Mouse (Mus musculus): ENCODE measurements around the gene Gpr162. TPM values are rescaled to one million over a fixed set of nuclear protein-coding genes. Genes with fewer than 3 reads are reported as not detected.

The Gpr162 gene
- polyA plus RNA-seq, 1 experiment from 2014 or later: 0.65 TPM

DNA sequence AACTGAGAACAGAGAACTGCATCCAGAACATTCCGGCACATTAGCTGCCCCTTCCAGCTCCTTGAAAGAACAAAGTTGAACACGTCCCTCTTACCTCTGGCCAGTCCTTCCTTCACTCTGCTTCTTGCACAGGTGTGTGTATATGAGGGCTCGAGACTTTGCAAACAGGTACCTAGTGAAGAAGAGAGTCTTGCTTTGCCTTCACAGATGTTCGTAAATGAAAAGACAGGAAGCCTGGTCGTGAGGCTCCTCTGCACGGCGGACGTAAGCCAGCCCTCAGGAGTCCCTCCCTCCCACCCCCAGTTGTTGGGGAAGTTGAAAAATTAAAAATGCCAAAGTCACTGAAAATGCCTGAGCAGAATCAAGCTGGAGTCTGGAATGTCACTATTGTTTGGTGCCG is 24.2 kb upstream of the Gpr162 start, which contains the start of gene Cd4:
Cd4 (minus strand) TSS at position 236 of the 400 bp plus-strand sequence.
- H3K4me1 ChIP-seq (replicated peaks; ENCODE audit: control insufficient read depth, insufficient read depth, low read length): no peaks in the 10 kb centered on the region
- H3K27me3 ChIP-seq (replicated peaks; ENCODE audit: control insufficient read depth, insufficient read depth, low read length): no peaks in the 10 kb centered on the region
- no peak within 1 kb of the TSS for H3K4me2 ChIP-seq (ENCODE audit: low read length)
- 68% methylated on average over 9 of the region's 9 CpGs for whole genome bisulfite sequencing
- H3K36me3 ChIP-seq (ENCODE audit: control insufficient read depth, insufficient read depth, low read length): no peaks in the 10 kb centered on the region
- no peak for ATAC-seq (replicated peaks; ENCODE audit: low FRiP score, low TSS enrichment, low read depth)
- no peak for DNase-seq (ENCODE audit: low spot score)
- H3K9ac ChIP-seq (ENCODE audit: low read length): no peak within 1 kb of the TSS
- no peak within 1 kb of the TSS for H3K4me3 ChIP-seq (ENCODE audit: low read depth, low read length)
- H3K27ac ChIP-seq (ENCODE audit: low read depth): no peak within 1 kb of the TSS
- no peaks in the 10 kb centered on the region for H3K9me3 ChIP-seq (ENCODE audit: control insufficient read depth, low read length)

DNA sequence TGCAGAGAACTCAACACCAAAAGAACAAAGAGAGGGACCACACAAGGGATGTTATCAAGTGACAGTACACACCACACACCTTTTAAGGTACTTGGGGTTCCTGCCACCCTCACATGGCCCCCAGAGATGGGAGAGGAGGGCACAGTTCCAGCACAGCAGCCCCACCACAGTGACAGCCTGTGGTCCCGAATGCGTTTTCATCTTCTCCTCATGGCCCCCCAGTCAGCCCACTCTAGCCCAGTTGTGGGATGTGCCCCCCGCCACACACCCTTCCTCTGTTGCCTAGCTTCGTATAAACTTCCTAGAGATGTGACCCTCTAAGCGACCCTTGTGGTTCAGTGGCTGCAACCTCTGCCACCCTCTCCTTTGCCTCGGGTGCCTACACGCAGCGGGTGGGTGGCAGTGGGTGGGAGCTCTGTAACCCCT is 22.2 kb upstream of the Gpr162 start:
- Histone ChIP-seq H3K4me3 (ENCODE audit: low read depth, low read length) (no peak overlapping the region), H3K4me1 (replicated peaks; ENCODE audit: control insufficient read depth, insufficient read depth, low read length) (no peaks in the 10 kb centered on the region), H3K27ac (ENCODE audit: low read depth) (no peak overlapping the region), H3K9ac (ENCODE audit: low read length) (no peak overlapping the region), H3K4me2 (ENCODE audit: low read length) (no peak overlapping the region), H3K9me3 (ENCODE audit: control insufficient read depth, low read length) (no peaks in the 10 kb centered on the region), H3K27me3 (replicated peaks; ENCODE audit: control insufficient read depth, insufficient read depth, low read length) (no peaks in the 10 kb centered on the region), H3K36me3 (ENCODE audit: control insufficient read depth, insufficient read depth, low read length) (no peaks in the 10 kb centered on the region)
- 90% methylated on average over 8 of the region's 8 CpGs for WGBS
- ATAC-seq (replicated peaks; ENCODE audit: low FRiP score, low TSS enrichment, low read depth): no peak
- no peak for DNase-seq (ENCODE audit: low spot score)

DNA sequence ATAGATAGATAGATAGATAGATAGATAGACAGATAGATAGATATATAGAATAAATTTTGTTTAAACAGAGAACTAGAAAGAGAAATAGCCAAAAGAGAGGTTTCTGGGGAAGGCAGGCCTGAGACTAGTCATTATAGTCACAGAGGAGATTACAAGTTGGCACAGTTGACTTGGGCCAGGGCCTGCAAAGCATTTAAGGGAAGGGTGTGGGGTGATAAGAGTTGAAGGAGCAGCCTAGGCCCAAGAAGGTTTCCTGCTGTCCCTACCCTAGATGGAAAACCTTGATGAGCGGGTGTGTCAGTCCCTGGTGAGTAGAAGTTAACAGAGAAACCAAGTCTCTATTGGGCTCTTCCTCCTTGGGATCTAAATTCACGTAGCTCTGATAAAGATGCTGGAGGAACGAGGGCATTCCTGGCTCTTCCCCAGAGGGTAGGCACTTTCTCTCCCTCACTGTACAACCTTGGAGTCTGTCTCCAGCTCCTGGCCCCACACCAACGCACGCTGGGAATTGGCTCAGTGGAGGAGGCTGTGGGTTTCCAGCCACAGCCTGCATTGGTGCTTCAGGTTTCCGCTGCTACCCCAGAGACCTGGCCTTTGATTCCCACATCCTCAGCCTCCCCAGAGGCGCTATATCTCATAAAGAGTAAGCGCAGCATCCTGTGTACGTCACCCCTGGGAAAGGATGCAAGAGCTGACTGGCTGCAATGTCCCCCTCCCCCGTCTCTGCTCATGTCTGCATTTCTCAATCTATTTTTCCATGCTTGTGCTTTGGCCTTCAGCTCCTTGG is 21.1 kb upstream of the Gpr162 start:
- H3K9ac ChIP-seq (ENCODE audit: low read length): no peak overlapping the region
- ATAC-seq (replicated peaks; ENCODE audit: low FRiP score, low TSS enrichment, low read depth) (no peak), DNase-seq (ENCODE audit: low spot score) (no peak)
- H3K4me3 ChIP-seq (ENCODE audit: low read depth, low read length): no peak overlapping the region
- H3K27ac ChIP-seq (ENCODE audit: low read depth): no peak overlapping the region
- no peaks in the 10 kb centered on the region for H3K4me1 ChIP-seq (replicated peaks; ENCODE audit: control insufficient read depth, insufficient read depth, low read length)
- H3K9me3 ChIP-seq (ENCODE audit: control insufficient read depth, low read length): no peaks in the 10 kb centered on the region
- 67% methylated on average over 10 of the region's 10 CpGs for WGBS
- H3K27me3 ChIP-seq (replicated peaks; ENCODE audit: control insufficient read depth, insufficient read depth, low read length): no peaks in the 10 kb centered on the region
- no peaks in the 10 kb centered on the region for H3K36me3 ChIP-seq (ENCODE audit: control insufficient read depth, insufficient read depth, low read length)
- no peak overlapping the region for H3K4me2 ChIP-seq (ENCODE audit: low read length)

DNA sequence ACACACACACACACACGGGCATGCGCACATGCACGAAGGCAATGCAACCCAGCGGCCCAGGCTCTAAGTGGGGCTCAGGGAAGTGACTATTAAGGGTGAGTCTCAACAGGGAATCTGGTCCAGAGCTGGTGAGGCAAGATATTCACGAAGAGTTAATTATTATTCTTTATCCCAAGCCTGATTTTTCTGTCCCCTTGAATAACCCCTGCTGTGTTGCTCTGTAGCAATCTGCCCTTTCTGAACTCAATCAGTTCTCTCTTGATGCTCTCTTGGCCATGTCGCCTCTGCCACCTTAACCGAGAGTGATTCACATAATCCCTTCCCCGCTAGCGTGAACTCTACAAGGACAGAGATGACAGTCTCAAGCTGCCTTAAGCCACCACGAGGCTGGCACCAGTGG is 19.6 kb upstream of the Gpr162 start:
- Histone ChIP-seq H3K9me3 (ENCODE audit: control insufficient read depth, low read length) (no peaks in the 10 kb centered on the region), H3K36me3 (ENCODE audit: control insufficient read depth, insufficient read depth, low read length) (no peaks in the 10 kb centered on the region), H3K4me3 (ENCODE audit: low read depth, low read length) (no peak overlapping the region), H3K4me1 (replicated peaks; ENCODE audit: control insufficient read depth, insufficient read depth, low read length) (no peaks in the 10 kb centered on the region), H3K4me2 (ENCODE audit: low read length) (no peak overlapping the region), H3K27ac (ENCODE audit: low read depth) (no peak overlapping the region), H3K9ac (ENCODE audit: low read length) (no peak overlapping the region), H3K27me3 (replicated peaks; ENCODE audit: control insufficient read depth, insufficient read depth, low read length) (no peaks in the 10 kb centered on the region)
- 77% methylated on average over 10 of the region's 10 CpGs for WGBS
- DNase-seq (ENCODE audit: low spot score): no peak
- ATAC-seq (replicated peaks; ENCODE audit: low FRiP score, low TSS enrichment, low read depth): no peak

DNA sequence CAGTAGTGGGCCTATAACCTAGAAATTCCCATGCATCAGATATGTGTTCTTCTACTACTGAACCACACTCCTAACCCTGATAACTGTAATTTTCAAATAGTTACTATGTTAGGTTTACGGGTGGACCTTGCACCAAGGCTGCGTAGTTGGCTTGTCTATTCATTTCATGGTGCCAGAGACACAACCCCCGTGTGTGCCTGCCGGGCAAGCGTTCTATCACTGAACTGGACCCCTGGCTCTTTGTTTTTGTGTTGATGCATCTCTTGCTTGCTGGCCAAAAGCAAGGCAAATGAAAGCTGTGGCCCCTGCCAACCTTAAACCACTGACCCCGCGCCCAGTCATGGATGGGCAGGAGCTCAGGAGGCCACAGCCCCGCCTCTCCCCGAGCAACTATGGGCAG is 18.0 kb upstream of the Gpr162 start:
- H3K27ac ChIP-seq (ENCODE audit: low read depth): no peak overlapping the region
- DNase-seq (ENCODE audit: low spot score): no peak
- H3K9me3 ChIP-seq (ENCODE audit: control insufficient read depth, low read length): no peaks in the 10 kb centered on the region
- H3K4me2 ChIP-seq (ENCODE audit: low read length): no peak overlapping the region
- no peak for ATAC-seq (replicated peaks; ENCODE audit: low FRiP score, low TSS enrichment, low read depth)
- no peaks in the 10 kb centered on the region for H3K36me3 ChIP-seq (ENCODE audit: control insufficient read depth, insufficient read depth, low read length)
- H3K27me3 ChIP-seq (replicated peaks; ENCODE audit: control insufficient read depth, insufficient read depth, low read length): no peaks in the 10 kb centered on the region
- whole genome bisulfite sequencing: 88% methylated on average over 9 of the region's 9 CpGs
- no peak overlapping the region for H3K4me3 ChIP-seq (ENCODE audit: low read depth, low read length)
- no peak overlapping the region for H3K9ac ChIP-seq (ENCODE audit: low read length)
- H3K4me1 ChIP-seq (replicated peaks; ENCODE audit: control insufficient read depth, insufficient read depth, low read length): no peaks in the 10 kb centered on the region

DNA sequence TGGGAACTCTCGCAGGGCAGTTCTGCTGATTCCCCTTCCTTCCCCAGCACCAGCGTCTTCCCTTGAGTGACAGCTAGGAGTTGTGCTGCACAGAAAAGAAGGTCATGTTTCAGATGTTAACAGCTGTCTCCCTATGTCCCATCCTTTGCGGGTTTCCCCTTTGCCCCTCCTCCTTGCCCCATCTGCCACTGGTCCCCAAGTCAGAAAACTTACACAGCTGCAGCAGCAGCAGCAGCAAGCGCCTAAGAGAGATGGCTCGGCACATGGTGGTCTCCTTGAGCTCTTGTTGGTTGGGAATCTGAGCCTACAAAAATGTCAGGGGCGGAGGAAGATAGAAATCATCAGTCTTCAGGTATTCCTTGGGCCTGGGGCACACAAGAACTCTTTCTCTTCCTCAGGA is 15.6 kb upstream of the Gpr162 start:
- ATAC-seq (replicated peaks; ENCODE audit: low FRiP score, low TSS enrichment, low read depth): no peak
- Histone ChIP-seq H3K9me3 (ENCODE audit: control insufficient read depth, low read length) (no peaks in the 10 kb centered on the region), H3K4me1 (replicated peaks; ENCODE audit: control insufficient read depth, insufficient read depth, low read length) (no peaks in the 10 kb centered on the region), H3K4me3 (ENCODE audit: low read depth, low read length) (no peak overlapping the region), H3K4me2 (ENCODE audit: low read length) (no peak overlapping the region), H3K27ac (ENCODE audit: low read depth) (no peak overlapping the region), H3K36me3 (ENCODE audit: control insufficient read depth, insufficient read depth, low read length) (no peaks in the 10 kb centered on the region), H3K27me3 (replicated peaks; ENCODE audit: control insufficient read depth, insufficient read depth, low read length) (no peaks in the 10 kb centered on the region), H3K9ac (ENCODE audit: low read length) (no peak overlapping the region)
- DNase-seq (ENCODE audit: low spot score): no peak
- 61% methylated on average over 6 of the region's 6 CpGs for WGBS

DNA sequence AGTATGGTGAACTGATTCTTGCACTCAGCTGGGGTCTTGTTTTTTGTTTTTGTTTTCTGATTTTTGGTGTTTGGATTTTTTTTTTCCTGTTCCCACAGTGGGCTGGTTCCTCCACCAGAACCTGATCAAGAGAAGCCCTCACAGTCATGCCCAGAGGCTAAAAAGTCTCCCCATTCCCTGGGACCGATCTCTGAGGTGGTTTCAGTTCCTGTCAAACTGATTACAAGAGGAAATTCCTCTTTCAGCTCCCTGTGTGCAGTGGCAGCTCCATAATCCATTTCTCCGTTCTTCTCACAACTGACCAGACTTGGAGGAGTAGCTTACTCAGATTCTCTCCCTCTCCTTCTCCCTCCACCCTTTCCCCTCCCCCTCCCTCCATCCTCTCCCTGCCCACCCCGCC is 10.6 kb upstream of the Gpr162 start:
- no peak overlapping the region for H3K27ac ChIP-seq (ENCODE audit: low read depth)
- no peak overlapping the region for H3K4me2 ChIP-seq (ENCODE audit: low read length)
- WGBS: 42% methylated on average over 2 of the region's 3 CpGs
- no peaks in the 10 kb centered on the region for H3K4me1 ChIP-seq (replicated peaks; ENCODE audit: control insufficient read depth, insufficient read depth, low read length)
- no peaks in the 10 kb centered on the region for H3K36me3 ChIP-seq (ENCODE audit: control insufficient read depth, insufficient read depth, low read length)
- no peaks in the 10 kb centered on the region for H3K9me3 ChIP-seq (ENCODE audit: control insufficient read depth, low read length)
- no peak overlapping the region for H3K4me3 ChIP-seq (ENCODE audit: low read depth, low read length)
- H3K9ac ChIP-seq (ENCODE audit: low read length): no peak overlapping the region
- ATAC-seq (replicated peaks; ENCODE audit: low FRiP score, low TSS enrichment, low read depth) (no peak), DNase-seq (ENCODE audit: low spot score) (no peak)
- no peaks in the 10 kb centered on the region for H3K27me3 ChIP-seq (replicated peaks; ENCODE audit: control insufficient read depth, insufficient read depth, low read length)

DNA sequence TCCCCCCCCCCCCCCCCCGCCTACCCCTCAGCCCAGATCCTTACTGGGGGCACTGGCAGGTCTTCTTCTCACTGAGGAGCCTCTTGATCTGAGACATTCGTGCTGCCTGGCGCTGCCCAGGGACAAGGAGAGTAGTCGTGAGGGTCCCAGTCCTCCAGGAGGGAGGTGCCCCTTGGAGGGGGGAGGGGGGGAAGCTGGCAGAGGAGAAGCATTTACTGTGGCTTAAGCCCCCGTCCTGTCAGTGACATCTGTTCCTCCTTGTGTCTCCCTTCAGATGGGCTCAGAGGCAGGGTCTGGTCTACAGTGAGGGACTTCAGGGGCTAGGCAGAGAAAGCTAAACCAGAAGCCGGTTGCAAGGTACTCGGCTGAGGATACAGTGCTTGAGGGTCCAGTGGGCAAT is 2.8 kb upstream of the Gpr162 start:
- Histone ChIP-seq H3K9ac (ENCODE audit: low read length) (no peak overlapping the region), H3K4me1 (replicated peaks; ENCODE audit: control insufficient read depth, insufficient read depth, low read length) (peaks cover 15% of the 10 kb centered on the region), H3K4me3 (ENCODE audit: low read depth, low read length) (no peak overlapping the region), H3K9me3 (ENCODE audit: control insufficient read depth, low read length) (no peaks in the 10 kb centered on the region), H3K27me3 (replicated peaks; ENCODE audit: control insufficient read depth, insufficient read depth, low read length) (peaks cover 6% of the 10 kb centered on the region; the same call in 1 of the 2 replicates), H3K4me2 (ENCODE audit: low read length) (no peak overlapping the region), H3K36me3 (ENCODE audit: control insufficient read depth, insufficient read depth, low read length) (no peaks in the 10 kb centered on the region), H3K27ac (ENCODE audit: low read depth) (no peak overlapping the region)
- ATAC-seq (replicated peaks; ENCODE audit: low FRiP score, low TSS enrichment, low read depth): no peak
- 59% methylated on average over 6 of the region's 7 CpGs for WGBS
- DNase-seq (ENCODE audit: low spot score): no peak

DNA sequence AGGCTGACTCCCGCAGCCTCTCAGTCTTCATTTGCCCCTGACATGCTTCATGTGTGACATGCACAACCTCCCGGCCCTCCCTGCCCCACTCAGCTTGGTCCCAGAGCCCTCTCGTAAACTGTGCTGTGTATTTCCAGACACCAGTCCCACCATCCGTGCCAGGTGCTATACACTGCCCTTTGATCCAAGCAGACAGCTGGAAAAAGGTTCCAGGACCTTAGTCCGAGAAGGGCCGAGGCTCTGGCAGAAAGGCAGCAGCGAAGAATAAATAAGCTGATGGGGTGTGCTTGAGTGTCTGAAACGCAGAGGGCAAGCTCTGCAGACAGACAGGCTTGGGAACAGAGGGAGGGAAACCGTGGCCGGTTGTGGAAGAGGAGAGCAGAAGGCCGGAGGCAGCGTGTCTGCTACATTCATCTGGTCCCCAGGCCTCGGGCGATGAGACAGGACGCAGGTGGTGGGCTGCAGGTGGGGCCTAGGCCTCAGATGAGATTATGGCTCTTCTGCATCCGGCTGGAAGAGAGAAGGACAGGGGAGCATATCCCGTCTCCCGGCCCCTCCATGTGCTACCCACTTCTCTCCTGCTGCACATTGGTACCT is 2.1 kb upstream of the Gpr162 start:
- H3K36me3 ChIP-seq (ENCODE audit: control insufficient read depth, insufficient read depth, low read length): no peaks in the 10 kb centered on the region
- H3K27me3 ChIP-seq (replicated peaks; ENCODE audit: control insufficient read depth, insufficient read depth, low read length): peaks cover 6% of the 10 kb centered on the region; the same call in 1 of the 2 replicates
- ATAC-seq (replicated peaks; ENCODE audit: low FRiP score, low TSS enrichment, low read depth): no peak
- DNase-seq (ENCODE audit: low spot score): no peak
- H3K4me3 ChIP-seq (ENCODE audit: low read depth, low read length): no peak overlapping the region
- 32% methylated on average over 16 of the region's 18 CpGs for WGBS
- H3K4me1 ChIP-seq (replicated peaks; ENCODE audit: control insufficient read depth, insufficient read depth, low read length): peaks cover 15% of the 10 kb centered on the region
- H3K9me3 ChIP-seq (ENCODE audit: control insufficient read depth, low read length): no peaks in the 10 kb centered on the region
- no peak overlapping the region for H3K9ac ChIP-seq (ENCODE audit: low read length)
- no peak overlapping the region for H3K4me2 ChIP-seq (ENCODE audit: low read length)
- no peak overlapping the region for H3K27ac ChIP-seq (ENCODE audit: low read depth)

Measured in intestine, embryonic 14.5 days (tissue).